Mouse (Mus musculus): ENCODE results near the gene Ptch2.

DNA sequence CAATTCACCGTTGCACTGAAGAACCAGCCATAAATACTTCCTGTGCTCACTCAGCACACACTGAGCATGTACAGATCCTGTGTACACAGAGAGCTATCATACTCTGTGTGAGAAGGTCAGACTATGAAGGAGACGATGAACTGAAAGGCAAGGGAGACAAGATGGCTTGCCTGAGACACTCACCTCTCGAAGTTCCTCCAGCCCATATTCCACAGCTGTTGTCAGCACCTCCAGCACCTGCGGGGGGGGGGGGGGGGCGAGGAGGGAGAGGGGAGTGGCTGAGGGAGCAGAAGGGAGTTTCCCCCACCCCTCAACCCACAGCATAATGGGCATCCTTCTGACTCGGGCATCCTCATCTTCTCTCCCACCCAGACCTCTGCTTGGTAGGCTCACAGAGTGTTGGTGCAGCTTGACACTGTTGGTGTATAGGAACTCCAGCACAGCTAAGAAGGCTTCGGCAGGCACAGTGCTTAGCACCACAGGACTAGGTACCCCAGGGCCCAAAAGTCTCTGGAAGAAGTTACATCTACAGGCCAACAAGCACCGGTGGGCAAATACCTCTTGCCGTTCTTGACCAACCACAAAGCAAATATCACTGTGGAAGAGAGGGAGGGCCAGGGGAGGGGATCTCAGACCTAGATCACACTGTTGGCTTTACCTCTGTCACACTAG, 27.8 kb downstream of the Ptch2 start:
- TF ChIP-seq POLR2A (IDR thresholded peaks at IDR 0.05; ENCODE audit: extremely low read depth, insufficient read depth, low read length): no peak
- no peak for TF ChIP-seq CTCF (IDR thresholded peaks at IDR 0.05; ENCODE audit: low read depth, low read length)

Measured in liver, adult 2 months (tissue).